ENCODE assay signal across 17 mouse cellular contexts in genomic region chr13:109242456-109243050, GRCm38 (mm10).
DNase-seq lines count a peak whose midpoint lies in the region; ATAC-seq and TF ChIP-seq lines count a peak whose summit lies in the region.
"Had no signal": no experiment of that assay in that cellular context is flagged by ENCODE, and none has a peak within 500 bp of the region (broad histone marks: within the 10 kb centered on the region; RNA-seq: fewer than 3 reads in every experiment).

No protein-coding gene starts in this region.

- ATAC-seq in embryonic facial prominence, embryonic 15.5 days (ENCODE audit: insufficient number of reproducible peaks, low FRiP score, low TSS enrichment, low read depth): no peak

- no peak for DNase-seq in embryonic facial prominence, embryonic 10.5 days (ENCODE audit: low spot score)
- DNase-seq in 3T3-L1 (ENCODE audit: low read depth, low spot score): peak; percentile 87
- peak; percentile 37 for DNase-seq in lung, postnatal 14 days
- no peak for DNase-seq in testis, postnatal 10 days (ENCODE audit: low spot score)
- DNase-seq in left cerebral cortex, postnatal 4 days: no peak
- DNase-seq in cerebellum, adult 2 months: no peak
- DNase-seq: cerebellum, adult 9-11 months; embryo, embryonic 11 days; kidney, adult 11 months; liver had no signal

- peaks cover 9% of the 10 kb centered on the region; the same call in 1 of the 2 replicates for H3K4me1 ChIP-seq in embryonic facial prominence, embryonic 15.5 days
- H3K4me1 ChIP-seq in embryonic facial prominence, embryonic 10.5 days: peaks cover 3% of the 10 kb centered on the region; the same call in 1 of the 2 replicates
- peaks cover 13% of the 10 kb centered on the region for H3K4me1 ChIP-seq in embryonic fibroblast, embryonic 13.5 days (ENCODE audit: control insufficient read depth, insufficient read depth, low read length)
- no peaks in the 10 kb centered on the region for H3K4me1 ChIP-seq in cerebellum, adult 2 months (ENCODE audit: control insufficient read depth, insufficient read depth, low read length)
- H3K4me1 ChIP-seq: stomach, embryonic 15.5 days had no signal

- intact Hi-C loops in left cerebral cortex, postnatal 4 days (cut with DNase I): no loop called here

- 0 out of 2 replicates have a peak, but pooled peaks have one; percentile 9 for TF ChIP-seq POLR2A in embryonic fibroblast, embryonic 13.5 days (IDR thresholded peaks at IDR 0.05; ENCODE audit: low read depth, low read length)
- TF ChIP-seq POLR2A in cerebellum, adult 2 months (IDR thresholded peaks at IDR 0.05; ENCODE audit: borderline replicate concordance, insufficient read depth, low read length): no peak

- no peaks in the 10 kb centered on the region for H3K9me3 ChIP-seq in embryonic facial prominence, embryonic 15.5 days (replicated peaks)
- H3K9me3 ChIP-seq in embryonic facial prominence, embryonic 10.5 days: no peaks in the 10 kb centered on the region
- H3K9me3 ChIP-seq: G1E; lung, embryonic 15.5 days; midbrain, embryonic 12.5 days; stomach, embryonic 15.5 days had no signal

- H3K4me2 ChIP-seq in embryonic facial prominence, embryonic 15.5 days (replicated peaks): 0 out of 2 replicates have a peak overlapping the region, but pooled peaks have one; percentile 17
- H3K4me2 ChIP-seq: heart, embryonic 11.5 days; lung, embryonic 15.5 days; midbrain, embryonic 12.5 days; stomach, embryonic 15.5 days had no signal

- H3K36me3 ChIP-seq in embryonic facial prominence, embryonic 15.5 days: no peaks in the 10 kb centered on the region
- no peaks in the 10 kb centered on the region for H3K36me3 ChIP-seq in embryonic facial prominence, embryonic 10.5 days (replicated peaks)
- H3K36me3 ChIP-seq: G1E; lung, embryonic 15.5 days; midbrain, embryonic 12.5 days; stomach, embryonic 15.5 days had no signal

- H3K4me3 ChIP-seq in embryonic facial prominence, embryonic 15.5 days (replicated peaks): no peak overlapping the region
- H3K4me3 ChIP-seq in embryonic facial prominence, embryonic 10.5 days: no peak overlapping the region
- H3K4me3 ChIP-seq in embryonic fibroblast, embryonic 13.5 days (ENCODE audit: insufficient read depth, low read length): no peak overlapping the region
- no peak overlapping the region for H3K4me3 ChIP-seq in cerebellum, adult 2 months (replicated peaks; ENCODE audit: insufficient read depth, low read depth, low read length)
- H3K4me3 ChIP-seq: lung, embryonic 15.5 days; midbrain, embryonic 12.5 days; stomach, embryonic 15.5 days had no signal

- no peak overlapping the region for H3K27ac ChIP-seq in embryonic facial prominence, embryonic 15.5 days (replicated peaks)
- no peak overlapping the region for H3K27ac ChIP-seq in embryonic facial prominence, embryonic 10.5 days (replicated peaks)
- H3K27ac ChIP-seq in embryonic fibroblast, embryonic 13.5 days (ENCODE audit: insufficient read depth, low read length): peak overlapping the region; percentile 86
- H3K27ac ChIP-seq in cerebellum, adult 2 months (ENCODE audit: insufficient read depth, low read length): no peak overlapping the region
- H3K27ac ChIP-seq: lung, embryonic 15.5 days; midbrain, embryonic 12.5 days; stomach, embryonic 15.5 days had no signal

- WGBS in embryonic facial prominence, embryonic 15.5 days: 37% methylated on average over 9 of the region's 9 CpGs
- WGBS in embryonic facial prominence, embryonic 10.5 days: 74% methylated on average over 9 of the region's 9 CpGs
- 73% methylated on average over 9 of the region's 9 CpGs for WGBS in cerebellum, adult 2 months

- H3K27me3 ChIP-seq in embryonic facial prominence, embryonic 15.5 days: no peaks in the 10 kb centered on the region
- no peaks in the 10 kb centered on the region for H3K27me3 ChIP-seq in embryonic facial prominence, embryonic 10.5 days (replicated peaks; ENCODE audit: low read depth, poor library complexity, severe bottlenecking)
- no peaks in the 10 kb centered on the region for H3K27me3 ChIP-seq in cerebellum, adult 2 months (ENCODE audit: control insufficient read depth, insufficient read depth, low read length)
- H3K27me3 ChIP-seq: lung, embryonic 15.5 days; midbrain, embryonic 12.5 days; stomach, embryonic 15.5 days had no signal

- TF ChIP-seq CTCF in embryonic fibroblast, embryonic 13.5 days (IDR thresholded peaks at IDR 0.05; ENCODE audit: borderline replicate concordance, insufficient read depth, low read length): no peak
- TF ChIP-seq CTCF in cerebellum, adult 2 months (IDR thresholded peaks at IDR 0.05; ENCODE audit: borderline replicate concordance, insufficient read depth, low read depth, low read length): no peak

- H3K9ac ChIP-seq in embryonic facial prominence, embryonic 15.5 days: no peak overlapping the region
- H3K9ac ChIP-seq: lung, embryonic 15.5 days; midbrain, embryonic 12.5 days; stomach, embryonic 15.5 days had no signal

Comparison
In these comparisons a context has a peak if more than half of its experiments do, and no peak if none do; other contexts are left out.
1. DNase-seq: peak in 3T3-L1 (single experiment) and lung, postnatal 14 days (single experiment); none in embryonic facial prominence, embryonic 10.5 days (single experiment), testis, postnatal 10 days (single experiment), left cerebral cortex, postnatal 4 days (single experiment) and cerebellum, adult 2 months (0 of 2).